Mouse (Mus musculus) MEL (cell line): ENCODE measurements around the gene Dusp1.

Source experiments
- CHD1 ChIP-seq: IDR thresholded peaks from 2 replicates; pipeline ENCODE4 v1.6.1; 2012; ENCODE audit warnings: low read depth, mild to moderate bottlenecking, inconsistent platforms, low read length, improper control_type of control experiment
- CTCF ChIP-seq, 3 experiments: IDR thresholded peaks in 2 of 3; conservative IDR thresholded peaks in 1 of 3; 2 replicates each; pipeline ENCODE4 v1.5.1; 2011 to 2012; ENCODE audit warnings: low read length in 3 of 3, low read depth in 2 of 3, mild to moderate bottlenecking in 2 of 3, improper control_type of control experiment in 1 of 3, inconsistent platforms in 1 of 3, mixed read lengths in 1 of 3, moderate library complexity in 1 of 3; ENCODE audit not compliant: control insufficient read depth in 1 of 3, insufficient read depth in 1 of 3, poor library complexity in 1 of 3, severe bottlenecking in 1 of 3
- ELF1 ChIP-seq: IDR thresholded peaks from 2 replicates; pipeline ENCODE4 v1.6.1; 2014; ENCODE audit warnings: low read depth, mild to moderate bottlenecking, inconsistent platforms, low read length, improper control_type of control experiment, moderate library complexity
- EP300 ChIP-seq, 2 experiments: IDR thresholded peaks; 2 replicates each; pipeline ENCODE4 v1.6.1; 2011; ENCODE audit warnings: improper control_type of control experiment in 2 of 2, low read length in 2 of 2, low read depth in 1 of 2, mild to moderate bottlenecking in 1 of 2
- KAT2A ChIP-seq: conservative IDR thresholded peaks from 2 replicates; pipeline ENCODE4 v1.6.1; 2012; ENCODE audit warnings: low read depth, low read length, improper control_type of control experiment, inconsistent platforms
- ZKSCAN1 ChIP-seq: IDR thresholded peaks from 2 replicates; pipeline ENCODE4 v1.6.1; 2012; ENCODE audit warnings: low read depth, mild to moderate bottlenecking, inconsistent platforms, low read length, improper control_type of control experiment, moderate library complexity

- no peak for TF ChIP-seq CHD1
- no peak for TF ChIP-seq CTCF (IDR thresholded peaks at IDR 0.05 in 2 of 3, conservative IDR thresholded peaks at IDR 0.05 in 1 of 3; ENCODE audit: control insufficient read depth in 1 of 3, insufficient read depth in 1 of 3, low read depth in 2 of 3, low read length in 3 of 3, poor library complexity in 1 of 3, severe bottlenecking in 1 of 3)
- TF ChIP-seq ZKSCAN1, result no peak
- TF ChIP-seq ELF1, result no peak
- no peak for TF ChIP-seq EP300 (IDR thresholded peaks at IDR 0.05; ENCODE audit: low read depth in 1 of 2, low read length in 2 of 2)
- no peak for TF ChIP-seq KAT2A
Measured at GRCm38 (mm10) chr17:26490910-26491309, 71.0 kb downstream of the Dusp1 start.
